Mouse (Mus musculus): ENCODE measurements around the gene Hoxb2. TPM values are rescaled to one million over a fixed set of nuclear protein-coding genes. Genes with fewer than 3 reads are reported as not detected.

Hoxb2 gene
- total RNA-seq, 2 experiments from 2014 or later: not detected

DNA sequence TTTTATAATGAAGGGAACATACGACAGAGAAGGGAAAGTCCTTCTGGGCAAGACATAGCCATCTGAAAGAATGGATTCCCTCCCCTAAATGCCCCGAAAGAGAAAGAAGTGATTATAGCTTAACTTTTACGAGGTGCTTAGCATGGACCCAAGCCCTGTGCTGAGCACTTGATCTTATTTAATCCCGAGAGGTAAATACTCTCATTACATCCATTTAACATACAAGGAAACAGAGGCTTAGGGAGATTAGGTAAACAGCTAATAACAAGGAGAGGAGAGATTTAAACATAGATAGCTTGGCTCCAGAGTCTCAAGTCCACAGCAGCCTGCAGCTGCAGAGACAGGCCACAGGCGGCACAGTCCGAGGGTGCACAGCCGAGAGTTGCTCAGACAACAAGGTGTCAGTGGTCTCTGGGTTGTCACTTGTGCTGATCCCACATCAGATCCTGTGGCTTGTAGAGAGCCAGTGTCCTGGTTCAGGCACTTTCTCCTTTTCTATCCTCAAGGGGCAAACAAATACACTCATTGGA is 47.5 kb downstream of the Hoxb2 start:
- H3K4me3 ChIP-seq: no peak overlapping the region
- no peak for TF ChIP-seq CTCF (IDR thresholded peaks at IDR 0.05)
- no peak overlapping the region for H3K27ac ChIP-seq
- no peak for DNase-seq (ENCODE audit: extremely low spot score in 1 of 2, low spot score in 2 of 2)
- intact Hi-C loops (cut with DNase I): no loop called here

DNA sequence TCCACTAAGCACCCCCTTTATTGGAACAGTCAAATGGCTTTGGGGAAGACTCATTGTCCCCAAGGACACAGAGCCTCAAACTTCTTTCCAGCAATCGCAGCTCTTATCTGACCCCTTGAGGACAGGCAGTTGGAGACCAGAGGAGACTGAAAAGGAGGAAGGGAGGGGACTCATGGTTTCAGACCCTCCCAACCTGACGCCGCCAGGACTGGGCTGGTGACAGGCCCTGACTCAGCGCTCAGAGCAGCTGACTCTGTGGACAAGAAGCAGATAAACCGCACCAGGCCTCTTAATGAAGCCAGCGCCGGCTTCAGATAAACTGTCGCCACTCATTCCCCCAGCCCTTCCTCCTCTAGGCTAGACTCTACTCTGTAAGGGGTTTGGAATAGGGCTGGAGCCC is 49.6 kb downstream of the Hoxb2 start:
- Histone ChIP-seq H3K27ac (no peak overlapping the region), H3K4me3 (no peak overlapping the region)
- no peak for DNase-seq (ENCODE audit: extremely low spot score in 1 of 2, low spot score in 2 of 2)
- intact Hi-C loops (cut with DNase I): no loop called here
- no peak for TF ChIP-seq CTCF (IDR thresholded peaks at IDR 0.05)

Small RNA genes within 50 kb of the gene (microRNA-seq; reads per million reads assigned to microRNA genes)
- 7.3 to 14.8 reads per million in 2 experiments for gene Mir10a

Other genes starting within 250 kb of the Hoxb2 start
- not detected for gene Calcoco2, start 238.6 kb upstream of the Hoxb2 start, total RNA-seq (2021)
- gene Ttll6, start 216.7 kb upstream of the Hoxb2 start, total RNA-seq (2021): not detected
- not detected for gene Hoxb13, start 156.2 kb upstream of the Hoxb2 start, total RNA-seq (2021)
- not detected for gene Hoxb9, start 79.1 kb upstream of the Hoxb2 start, total RNA-seq (2021)
- not detected for gene Hoxb8, start 68.6 kb upstream of the Hoxb2 start, total RNA-seq (2021)
- not detected for gene Hoxb7, start 63.9 kb upstream of the Hoxb2 start, total RNA-seq (2021)
- not detected for gene Hoxb6, start 58.0 kb upstream of the Hoxb2 start, total RNA-seq (2021)
- gene Hoxb5, start 47.2 kb upstream of the Hoxb2 start, total RNA-seq (2021): not detected
- not detected for gene Hoxb4, start 32.3 kb upstream of the Hoxb2 start, total RNA-seq (2021)
- not detected for gene Hoxb3, start 27.2 kb upstream of the Hoxb2 start, total RNA-seq (2021)
- not detected for gene Hoxb1, start 15.2 kb downstream of the Hoxb2 start, total RNA-seq (2021)
- 1 to 10 TPM; 1.8 to 2.0 TPM for gene Skap1, start 114.1 kb downstream of the Hoxb2 start, total RNA-seq (2021)